ENCODE assay signal across 8 mouse cellular contexts in the genomic region with DNA sequence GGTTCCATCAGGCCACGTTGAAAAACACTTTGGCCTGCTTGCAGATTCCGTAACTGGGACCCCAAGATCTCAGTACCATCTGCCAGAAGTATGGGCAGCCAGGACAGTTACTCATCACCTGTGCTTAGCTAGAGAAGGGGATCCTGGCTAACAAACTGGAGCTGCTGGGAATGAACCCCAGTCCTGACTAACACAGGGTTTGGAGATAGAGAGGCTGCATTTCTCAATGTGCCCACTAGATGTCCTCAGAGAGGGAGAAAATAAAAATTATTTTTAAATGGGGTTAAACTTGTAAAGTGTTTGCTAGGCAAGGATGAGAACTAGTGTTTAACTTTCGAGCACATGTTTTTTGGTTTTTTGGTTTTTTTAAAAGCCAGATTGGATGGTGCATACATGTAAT. TPM values are rescaled to one million over a fixed set of nuclear protein-coding genes. Genes with fewer than 3 reads are reported as not detected.
A peak's percentile ranks its signal among the peaks of the same experiment; 100 is the strongest.
DNase-seq lines count a peak whose midpoint lies in the region; ATAC-seq and TF ChIP-seq lines count a peak whose summit lies in the region.

No protein-coding gene starts in this region.

- H3K9me3 ChIP-seq in embryonic facial prominence, embryonic 11.5 days (replicated peaks; ENCODE audit: control insufficient read depth, low read length) = no peaks in the 10 kb centered on the region
- no peaks in the 10 kb centered on the region for H3K9me3 ChIP-seq in embryonic facial prominence, embryonic 10.5 days
- no peaks in the 10 kb centered on the region for H3K9me3 ChIP-seq in intestine, embryonic 16.5 days (ENCODE audit: control insufficient read depth, low read length)
- H3K9me3 ChIP-seq in lung, embryonic 16.5 days (ENCODE audit: control insufficient read depth, low read length) = no peaks in the 10 kb centered on the region

- H3K27ac ChIP-seq in embryonic facial prominence, embryonic 11.5 days (replicated peaks; ENCODE audit: low read depth, low read length) = no peak overlapping the region
- H3K27ac ChIP-seq in embryonic facial prominence, embryonic 10.5 days (replicated peaks) = no peak overlapping the region
- H3K27ac ChIP-seq in spleen, adult 2 months (ENCODE audit: insufficient read depth, low read length) = no peak overlapping the region
- no peak overlapping the region for H3K27ac ChIP-seq in intestine, embryonic 16.5 days (ENCODE audit: low read length)
- no peak overlapping the region for H3K27ac ChIP-seq in lung, embryonic 16.5 days (ENCODE audit: low read length)

- H3K4me1 ChIP-seq in embryonic facial prominence, embryonic 11.5 days (ENCODE audit: control insufficient read depth, insufficient read depth, low read length) = no peaks in the 10 kb centered on the region
- H3K4me1 ChIP-seq in embryonic facial prominence, embryonic 10.5 days = no peaks in the 10 kb centered on the region
- H3K4me1 ChIP-seq in spleen, adult 2 months (ENCODE audit: control insufficient read depth, insufficient read depth, insufficient read length) = no peaks in the 10 kb centered on the region
- no peaks in the 10 kb centered on the region for H3K4me1 ChIP-seq in intestine, embryonic 16.5 days (ENCODE audit: control insufficient read depth, insufficient read depth, low read length)
- H3K4me1 ChIP-seq in lung, embryonic 16.5 days (replicated peaks; ENCODE audit: control insufficient read depth, insufficient read depth, low read length) = no peaks in the 10 kb centered on the region

- peak; percentile 70 for DNase-seq in embryonic facial prominence, embryonic 11.5 days (ENCODE audit: low spot score)
- no peak for DNase-seq in embryonic facial prominence, embryonic 10.5 days (ENCODE audit: low spot score)
- peak in 1 of 2 experiments; percentile 12 for DNase-seq in spleen, adult 2 months (ENCODE audit: low read depth in 1 of 2, low spot score in 2 of 2)
- no peak for DNase-seq in spleen, postnatal 4 days (ENCODE audit: low spot score in 2 of 2)
- peak; percentile 13 to 54 for DNase-seq in cerebellum, postnatal 25 days
- peak; percentile 67 for DNase-seq in testis, postnatal 10 days (ENCODE audit: low spot score)

- no peaks in the 10 kb centered on the region for H3K36me3 ChIP-seq in embryonic facial prominence, embryonic 11.5 days (replicated peaks; ENCODE audit: control insufficient read depth, insufficient read depth, low read depth, low read length)
- H3K36me3 ChIP-seq in embryonic facial prominence, embryonic 10.5 days (replicated peaks) = no peaks in the 10 kb centered on the region
- peaks cover 6% of the 10 kb centered on the region for H3K36me3 ChIP-seq in spleen, adult 2 months (ENCODE audit: control insufficient read depth, insufficient read depth, low read length)
- no peaks in the 10 kb centered on the region for H3K36me3 ChIP-seq in intestine, embryonic 16.5 days (ENCODE audit: control insufficient read depth, insufficient read depth, low read length)
- no peaks in the 10 kb centered on the region for H3K36me3 ChIP-seq in lung, embryonic 16.5 days (ENCODE audit: control insufficient read depth, insufficient read depth, low read length)

- peak; percentile 16; the same call in 1 of the 2 replicates for TF ChIP-seq CTCF in spleen, adult 2 months (IDR thresholded peaks at IDR 0.05; ENCODE audit: extremely low read depth, insufficient read depth, insufficient read length, insufficient replicate concordance)

- H3K4me2 ChIP-seq in embryonic facial prominence, embryonic 11.5 days (ENCODE audit: low read depth, low read length) = no peak overlapping the region
- no peak overlapping the region for H3K4me2 ChIP-seq in intestine, embryonic 16.5 days (ENCODE audit: low read depth, low read length)
- no peak overlapping the region for H3K4me2 ChIP-seq in lung, embryonic 16.5 days (ENCODE audit: low read depth, low read length)

- H3K9ac ChIP-seq in embryonic facial prominence, embryonic 11.5 days (replicated peaks; ENCODE audit: low read length) = no peak overlapping the region
- no peak overlapping the region for H3K9ac ChIP-seq in intestine, embryonic 16.5 days (ENCODE audit: low read depth, low read length)
- H3K9ac ChIP-seq in lung, embryonic 16.5 days (ENCODE audit: low read length) = no peak overlapping the region

- H3K4me3 ChIP-seq in embryonic facial prominence, embryonic 11.5 days (ENCODE audit: low read depth, low read length) = no peak overlapping the region
- no peak overlapping the region for H3K4me3 ChIP-seq in embryonic facial prominence, embryonic 10.5 days
- H3K4me3 ChIP-seq in spleen, adult 2 months (ENCODE audit: extremely low read depth, insufficient read depth, insufficient read length) = no peak overlapping the region
- H3K4me3 ChIP-seq in intestine, embryonic 16.5 days (ENCODE audit: low read length) = no peak overlapping the region
- no peak overlapping the region for H3K4me3 ChIP-seq in lung, embryonic 16.5 days (ENCODE audit: low read length)

- WGBS in embryonic facial prominence, embryonic 11.5 days = 69% methylated on average over 3 of the region's 3 CpGs
- 70% methylated on average over 3 of the region's 3 CpGs for WGBS in embryonic facial prominence, embryonic 10.5 days
- 72% methylated on average over 3 of the region's 3 CpGs for WGBS in spleen, adult 2 months
- WGBS in intestine, embryonic 16.5 days = 72% methylated on average over 3 of the region's 3 CpGs
- 67% methylated on average over 3 of the region's 3 CpGs for WGBS in lung, embryonic 16.5 days

- H3K27me3 ChIP-seq in embryonic facial prominence, embryonic 11.5 days (ENCODE audit: control insufficient read depth, insufficient read depth, low read length) = no peaks in the 10 kb centered on the region
- peaks cover 7% of the 10 kb centered on the region; the same call in 1 of the 2 replicates for H3K27me3 ChIP-seq in embryonic facial prominence, embryonic 10.5 days (replicated peaks; ENCODE audit: low read depth, poor library complexity, severe bottlenecking)
- no peaks in the 10 kb centered on the region for H3K27me3 ChIP-seq in spleen, adult 2 months (ENCODE audit: control insufficient read depth, insufficient read depth, low read length)
- no peaks in the 10 kb centered on the region for H3K27me3 ChIP-seq in intestine, embryonic 16.5 days (replicated peaks; ENCODE audit: control insufficient read depth, insufficient read depth, low read length)
- H3K27me3 ChIP-seq in lung, embryonic 16.5 days (ENCODE audit: control insufficient read depth, insufficient read depth, low read depth, low read length) = no peaks in the 10 kb centered on the region

- no peak for TF ChIP-seq POLR2A in spleen, adult 2 months (IDR thresholded peaks at IDR 0.05; ENCODE audit: low read depth, low read length)

- 0 out of 2 replicates have a peak, but pooled peaks have one; percentile 69 for ATAC-seq in embryonic facial prominence, embryonic 11.5 days (replicated peaks; ENCODE audit: insufficient number of reproducible peaks, low FRiP score, low TSS enrichment, low read depth)
- ATAC-seq in intestine, embryonic 16.5 days = peak; percentile 45; the same call in 1 of the 2 replicates
- peak; percentile 61; the same call in 1 of the 2 replicates for ATAC-seq in lung, embryonic 16.5 days (ENCODE audit: low read depth)

RNA-seq across cellular contexts. Expression of a gene that starts 11.2 kb away (rescaled TPM):
- polyA plus RNA-seq in embryonic facial prominence, embryonic 11.5 days (2014; fragmentation: Nextera tagmentation; extraction: Ambion mirVana) = not detected in 2 replicates
- not detected in 2 replicates for polyA plus RNA-seq in embryonic facial prominence, embryonic 10.5 days (2016; fragmentation: Nextera tagmentation; extraction: Ambion mirVana)
- polyA plus RNA-seq in spleen, adult 2 months (2012; rRNA removed) = not detected in 2 replicates
- not detected in 2 replicates for polyA plus RNA-seq in intestine, embryonic 16.5 days (2015; fragmentation: Nextera tagmentation; extraction: Ambion mirVana)
- polyA plus RNA-seq in lung, embryonic 16.5 days (2015; fragmentation: Nextera tagmentation; extraction: Ambion mirVana) = not detected in 2 replicates

RNA-seq across cellular contexts. Expression of a gene that starts 29.0 kb away (rescaled TPM):
- 3.3 and 4.7 TPM in 2 replicates for polyA plus RNA-seq in embryonic facial prominence, embryonic 11.5 days (2014; fragmentation: Nextera tagmentation; extraction: Ambion mirVana)
- polyA plus RNA-seq in embryonic facial prominence, embryonic 10.5 days (2016; fragmentation: Nextera tagmentation; extraction: Ambion mirVana) = 2.5 and 3.2 TPM in 2 replicates
- 4.5 and 6.0 TPM in 2 replicates for polyA plus RNA-seq in spleen, adult 2 months (2012; rRNA removed)
- 5.5 and 6.8 TPM in 2 replicates for polyA plus RNA-seq in intestine, embryonic 16.5 days (2015; fragmentation: Nextera tagmentation; extraction: Ambion mirVana)
- polyA plus RNA-seq in lung, embryonic 16.5 days (2015; fragmentation: Nextera tagmentation; extraction: Ambion mirVana) = 5.1 and 6.9 TPM in 2 replicates

RNA-seq across cellular contexts. Expression of a gene that starts 52.8 kb away (rescaled TPM):
- 17.9 and 18.7 TPM in 2 replicates for polyA plus RNA-seq in embryonic facial prominence, embryonic 11.5 days (2014; fragmentation: Nextera tagmentation; extraction: Ambion mirVana)
- polyA plus RNA-seq in embryonic facial prominence, embryonic 10.5 days (2016; fragmentation: Nextera tagmentation; extraction: Ambion mirVana) = 13.5 and 14.0 TPM in 2 replicates
- 4.4 and 5.8 TPM in 2 replicates for polyA plus RNA-seq in spleen, adult 2 months (2012; rRNA removed)
- polyA plus RNA-seq in intestine, embryonic 16.5 days (2015; fragmentation: Nextera tagmentation; extraction: Ambion mirVana) = 12.8 and 13.4 TPM in 2 replicates
- 22.9 and 24.1 TPM in 2 replicates for polyA plus RNA-seq in lung, embryonic 16.5 days (2015; fragmentation: Nextera tagmentation; extraction: Ambion mirVana)

Comparison
In these comparisons a context has a peak if more than half of its experiments do, and no peak if none do; other contexts are left out.
1. DNase-seq: peak in embryonic facial prominence, embryonic 11.5 days (single experiment), cerebellum, postnatal 25 days (2 of 2) and testis, postnatal 10 days (single experiment); none in embryonic facial prominence, embryonic 10.5 days (single experiment) and spleen, postnatal 4 days (0 of 2).
2. Peak in every context shown above with its lines, with median percentiles within 50 percentile points of each other: ATAC-seq.